Mouse (Mus musculus): ENCODE results near the gene Pfn4. TPM values are rescaled to one million over a fixed set of nuclear protein-coding genes. Genes with fewer than 3 reads are reported as not detected.
"Not testable (repeated sequence)": the region's sequence is repeated elsewhere in the genome, so short reads cannot be mapped to it uniquely, and the experiment has no call there.

The Pfn4 gene
- polyA plus RNA-seq, 1 experiment from 2014 or later = 4.9 TPM

- Histone ChIP-seq H3K27me3 (ENCODE audit: control insufficient read depth, insufficient read depth, low read length) (no peaks in the 10 kb centered on the region), H3K27ac (ENCODE audit: low read depth, low read length) (no peak overlapping the region), H3K4me2 (ENCODE audit: low read depth, low read length, severe bottlenecking) (no peak overlapping the region), H3K9ac (ENCODE audit: low read length) (no peak overlapping the region), H3K36me3 (ENCODE audit: control insufficient read depth, insufficient read depth, low read length) (no peaks in the 10 kb centered on the region), H3K4me1 (replicated peaks; ENCODE audit: control insufficient read depth, insufficient read depth, low read length) (no peaks in the 10 kb centered on the region), H3K4me3 (ENCODE audit: low read depth, low read length) (no peak overlapping the region), H3K9me3 (ENCODE audit: control insufficient read depth, low read length) (no peaks in the 10 kb centered on the region)
- ATAC-seq (replicated peaks; ENCODE audit: low FRiP score) (no peak), DNase-seq (ENCODE audit: low spot score) (no peak)
- 92% methylated on average over 1 of the region's 1 CpGs for WGBS
Observed at GRCm38 (mm10) chr12:4781270-4781669, 12.4 kb downstream of the Pfn4 start.

- H3K9me3 ChIP-seq (ENCODE audit: control insufficient read depth, low read length); H3K4me1 ChIP-seq (replicated peaks; ENCODE audit: control insufficient read depth, insufficient read depth, low read length); H3K27me3 ChIP-seq (ENCODE audit: control insufficient read depth, insufficient read depth, low read length); H3K36me3 ChIP-seq (ENCODE audit: control insufficient read depth, insufficient read depth, low read length); H3K4me3 ChIP-seq (ENCODE audit: low read depth, low read length); ATAC-seq (replicated peaks; ENCODE audit: low FRiP score); H3K27ac ChIP-seq (ENCODE audit: low read depth, low read length); DNase-seq (ENCODE audit: low spot score); H3K9ac ChIP-seq (ENCODE audit: low read length); H3K4me2 ChIP-seq (ENCODE audit: low read depth, low read length, severe bottlenecking): not testable (repeated sequence)
- WGBS = 90% methylated on average over 9 of the region's 9 CpGs
Observed at GRCm38 (mm10) chr12:4781725-4782404, 13.0 kb downstream of the Pfn4 start.

DNA sequence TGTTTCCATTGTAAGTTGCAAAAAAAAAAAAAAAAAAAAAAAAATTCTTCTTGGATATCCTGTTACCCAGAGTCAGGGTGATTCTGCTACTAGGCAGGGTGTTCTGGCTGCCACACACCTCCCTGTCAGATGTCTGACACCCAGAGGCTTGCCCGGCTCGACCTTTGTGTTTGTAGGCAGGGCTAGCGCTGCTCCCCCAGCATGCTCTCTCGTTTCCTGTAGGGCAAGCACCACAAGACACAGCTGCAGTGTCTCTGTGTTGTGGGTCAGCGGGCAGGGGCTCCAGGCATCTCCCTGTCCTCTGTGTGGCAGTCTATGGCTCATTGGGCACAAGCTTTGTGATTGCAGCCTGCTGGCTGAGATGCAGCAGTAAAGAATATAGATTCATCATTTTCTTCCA, 14.8 kb downstream of the Pfn4 start:
- ATAC-seq (replicated peaks; ENCODE audit: low FRiP score) (no peak), DNase-seq (ENCODE audit: low spot score) (no peak)
- Histone ChIP-seq H3K36me3 (ENCODE audit: control insufficient read depth, insufficient read depth, low read length) (no peaks in the 10 kb centered on the region), H3K9ac (ENCODE audit: low read length) (no peak overlapping the region), H3K4me3 (ENCODE audit: low read depth, low read length) (no peak overlapping the region), H3K27ac (ENCODE audit: low read depth, low read length) (no peak overlapping the region), H3K9me3 (ENCODE audit: control insufficient read depth, low read length) (no peaks in the 10 kb centered on the region), H3K27me3 (ENCODE audit: control insufficient read depth, insufficient read depth, low read length) (no peaks in the 10 kb centered on the region), H3K4me1 (replicated peaks; ENCODE audit: control insufficient read depth, insufficient read depth, low read length) (no peaks in the 10 kb centered on the region), H3K4me2 (ENCODE audit: low read depth, low read length, severe bottlenecking) (no peak overlapping the region)
- WGBS = 64% methylated on average over 5 of the region's 5 CpGs

GRCm38 (mm10) chr12:4784466-4784865, 15.6 kb downstream of the Pfn4 start:
- no peaks in the 10 kb centered on the region for H3K27me3 ChIP-seq (ENCODE audit: control insufficient read depth, insufficient read depth, low read length)
- H3K9me3 ChIP-seq (ENCODE audit: control insufficient read depth, low read length) = no peaks in the 10 kb centered on the region
- no peaks in the 10 kb centered on the region for H3K4me1 ChIP-seq (replicated peaks; ENCODE audit: control insufficient read depth, insufficient read depth, low read length)
- no peak for DNase-seq (ENCODE audit: low spot score)
- no peaks in the 10 kb centered on the region for H3K36me3 ChIP-seq (ENCODE audit: control insufficient read depth, insufficient read depth, low read length)
- no peak overlapping the region for H3K27ac ChIP-seq (ENCODE audit: low read depth, low read length)
- no peak overlapping the region for H3K4me2 ChIP-seq (ENCODE audit: low read depth, low read length, severe bottlenecking)
- ATAC-seq (replicated peaks; ENCODE audit: low FRiP score) = no peak
- 80% methylated on average over 2 of the region's 2 CpGs for WGBS
- no peak overlapping the region for H3K4me3 ChIP-seq (ENCODE audit: low read depth, low read length)
- H3K9ac ChIP-seq (ENCODE audit: low read length) = no peak overlapping the region

DNA sequence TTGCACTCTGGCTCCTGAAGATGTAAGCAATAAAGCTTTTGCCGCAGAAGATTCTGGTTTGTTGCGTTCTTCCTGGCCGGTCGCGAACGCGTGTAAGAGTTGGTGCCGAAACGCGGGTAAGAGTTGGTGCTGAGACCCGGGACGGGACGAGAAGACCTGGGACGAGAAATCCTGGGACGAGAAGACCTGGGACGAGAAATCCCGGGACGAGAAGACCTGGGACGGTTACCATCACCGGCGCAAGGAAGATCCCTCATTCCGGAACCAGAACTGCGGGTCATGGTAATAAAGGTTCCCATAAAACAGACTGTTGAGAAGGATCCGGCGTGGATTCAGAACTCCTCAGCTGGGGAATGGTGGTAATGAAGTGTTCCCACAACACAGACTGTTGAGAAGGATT, 19.3 kb downstream of the Pfn4 start:
- H3K4me2 ChIP-seq (ENCODE audit: low read depth, low read length, severe bottlenecking); H3K4me1 ChIP-seq (replicated peaks; ENCODE audit: control insufficient read depth, insufficient read depth, low read length); DNase-seq (ENCODE audit: low spot score); H3K9ac ChIP-seq (ENCODE audit: low read length); ATAC-seq (replicated peaks; ENCODE audit: low FRiP score); H3K27me3 ChIP-seq (ENCODE audit: control insufficient read depth, insufficient read depth, low read length); H3K36me3 ChIP-seq (ENCODE audit: control insufficient read depth, insufficient read depth, low read length); H3K27ac ChIP-seq (ENCODE audit: low read depth, low read length); H3K4me3 ChIP-seq (ENCODE audit: low read depth, low read length); H3K9me3 ChIP-seq (ENCODE audit: control insufficient read depth, low read length): not testable (repeated sequence)
- WGBS = 97% methylated on average over 25 of the region's 25 CpGs

GRCm38 (mm10) chr12:4793718-4794117, 24.9 kb downstream of the Pfn4 start:
- no peak overlapping the region for H3K4me2 ChIP-seq (ENCODE audit: low read depth, low read length, severe bottlenecking)
- H3K27me3 ChIP-seq (ENCODE audit: control insufficient read depth, insufficient read depth, low read length) = no peaks in the 10 kb centered on the region
- no peaks in the 10 kb centered on the region for H3K4me1 ChIP-seq (replicated peaks; ENCODE audit: control insufficient read depth, insufficient read depth, low read length)
- ATAC-seq (replicated peaks; ENCODE audit: low FRiP score) (no peak), DNase-seq (ENCODE audit: low spot score) (no peak)
- no peaks in the 10 kb centered on the region for H3K9me3 ChIP-seq (ENCODE audit: control insufficient read depth, low read length)
- H3K9ac ChIP-seq (ENCODE audit: low read length) = no peak overlapping the region
- no peak overlapping the region for H3K27ac ChIP-seq (ENCODE audit: low read depth, low read length)
- no peak overlapping the region for H3K4me3 ChIP-seq (ENCODE audit: low read depth, low read length)
- WGBS = 67% methylated on average over 1 of the region's 1 CpGs
- no peaks in the 10 kb centered on the region for H3K36me3 ChIP-seq (ENCODE audit: control insufficient read depth, insufficient read depth, low read length)

DNA sequence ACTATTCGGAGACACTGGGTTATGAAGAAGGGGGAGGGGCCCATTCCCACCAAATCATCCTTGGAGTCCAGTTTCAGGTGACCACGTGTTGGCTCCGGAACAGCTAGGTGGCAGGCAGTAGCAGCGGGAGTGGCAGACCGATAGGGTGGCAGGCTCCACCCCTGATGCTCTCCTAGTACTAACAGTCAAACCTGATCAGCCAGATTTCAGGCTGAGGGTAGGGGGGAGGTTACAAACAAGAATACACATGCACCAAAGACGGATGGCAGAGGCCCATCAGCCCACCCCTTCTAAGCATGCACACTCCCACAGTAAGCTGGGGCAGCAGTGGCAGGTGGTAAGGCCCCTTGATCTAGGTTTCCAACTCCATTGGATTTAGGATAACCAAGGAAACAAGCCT, 28.6 kb downstream of the Pfn4 start:
- not testable (repeated sequence) for ATAC-seq (replicated peaks; ENCODE audit: low FRiP score); H3K4me2 ChIP-seq (ENCODE audit: low read depth, low read length, severe bottlenecking); H3K27me3 ChIP-seq (ENCODE audit: control insufficient read depth, insufficient read depth, low read length); H3K4me1 ChIP-seq (replicated peaks; ENCODE audit: control insufficient read depth, insufficient read depth, low read length); H3K4me3 ChIP-seq (ENCODE audit: low read depth, low read length); H3K9me3 ChIP-seq (ENCODE audit: control insufficient read depth, low read length); H3K27ac ChIP-seq (ENCODE audit: low read depth, low read length); H3K9ac ChIP-seq (ENCODE audit: low read length); DNase-seq (ENCODE audit: low spot score); H3K36me3 ChIP-seq (ENCODE audit: control insufficient read depth, insufficient read depth, low read length)
- 77% methylated on average over 6 of the region's 6 CpGs for WGBS

DNA sequence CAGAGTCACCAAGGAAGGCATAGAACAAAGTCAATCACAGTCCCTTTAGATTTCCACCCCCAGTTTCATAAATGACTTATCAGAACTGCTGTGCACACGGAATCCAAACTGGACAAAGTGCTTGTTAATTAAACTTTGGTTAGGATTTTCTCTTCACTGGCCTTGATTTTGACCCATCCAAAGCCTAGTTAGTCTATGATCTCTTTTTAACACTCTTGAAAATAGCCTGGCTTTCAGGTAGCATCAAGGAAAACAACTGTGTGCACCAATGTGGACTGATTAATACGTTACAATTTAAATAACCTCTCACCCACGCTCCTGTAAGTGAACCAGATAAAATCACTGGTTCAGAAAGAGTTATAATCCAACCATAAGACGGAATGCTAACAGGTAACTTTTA, 42.2 kb downstream of the Pfn4 start:
- ATAC-seq (replicated peaks; ENCODE audit: low FRiP score) (no peak), DNase-seq (ENCODE audit: low spot score) (no peak)
- no peak overlapping the region for H3K4me3 ChIP-seq (ENCODE audit: low read depth, low read length)
- no peak overlapping the region for H3K9ac ChIP-seq (ENCODE audit: low read length)
- no peaks in the 10 kb centered on the region for H3K27me3 ChIP-seq (ENCODE audit: control insufficient read depth, insufficient read depth, low read length)
- no peak overlapping the region for H3K27ac ChIP-seq (ENCODE audit: low read depth, low read length)
- no peaks in the 10 kb centered on the region for H3K36me3 ChIP-seq (ENCODE audit: control insufficient read depth, insufficient read depth, low read length)
- H3K9me3 ChIP-seq (ENCODE audit: control insufficient read depth, low read length) = no peaks in the 10 kb centered on the region
- no peaks in the 10 kb centered on the region for H3K4me1 ChIP-seq (replicated peaks; ENCODE audit: control insufficient read depth, insufficient read depth, low read length)
- WGBS = 85% methylated on average over 4 of the region's 4 CpGs
- H3K4me2 ChIP-seq (ENCODE audit: low read depth, low read length, severe bottlenecking) = no peak overlapping the region

- no peak for DNase-seq (ENCODE audit: low spot score)
- Histone ChIP-seq H3K4me1 (replicated peaks; ENCODE audit: control insufficient read depth, insufficient read depth, low read length) (no peaks in the 10 kb centered on the region), H3K9me3 (ENCODE audit: control insufficient read depth, low read length) (no peaks in the 10 kb centered on the region), H3K4me3 (ENCODE audit: low read depth, low read length) (no peak overlapping the region), H3K27me3 (ENCODE audit: control insufficient read depth, insufficient read depth, low read length) (no peaks in the 10 kb centered on the region), H3K27ac (ENCODE audit: low read depth, low read length) (no peak overlapping the region), H3K36me3 (ENCODE audit: control insufficient read depth, insufficient read depth, low read length) (no peaks in the 10 kb centered on the region), H3K4me2 (ENCODE audit: low read depth, low read length, severe bottlenecking) (no peak overlapping the region), H3K9ac (ENCODE audit: low read length) (no peak overlapping the region)
- no peak for ATAC-seq (replicated peaks; ENCODE audit: low FRiP score)
- 73% methylated on average over 3 of the region's 3 CpGs for WGBS
Observed at GRCm38 (mm10) chr12:4811705-4812104, 42.9 kb downstream of the Pfn4 start.
